Mouse (Mus musculus) cortical plate, adult 2 months (tissue): ENCODE data around the gene Ube2j1.

Experiments used
- CTCF ChIP-seq: fragments of 200-500 bp; IDR thresholded peaks from 2 replicates; pipeline ENCODE4 v1.5.1; 2011; ENCODE audit warnings: mild to moderate bottlenecking, control low read depth, low read length; ENCODE audit not compliant: insufficient read depth; ENCODE audit errors: extremely low read depth
- POLR2A ChIP-seq: fragments of 200-500 bp; IDR thresholded peaks from 2 replicates; pipeline ENCODE4 v1.6.1; 2011; ENCODE audit warnings: mild to moderate bottlenecking, low read length, control low read depth; ENCODE audit not compliant: insufficient read depth; ENCODE audit errors: extremely low read depth

- TF ChIP-seq CTCF (no peak), POLR2A (no peak)
These were observed 24.4 kb upstream of the Ube2j1 start for GRCm38 (mm10) chr4:33006844-33007243.
